Comparison of ENCODE assay signal across 9 mouse cellular contexts in the genomic region with DNA sequence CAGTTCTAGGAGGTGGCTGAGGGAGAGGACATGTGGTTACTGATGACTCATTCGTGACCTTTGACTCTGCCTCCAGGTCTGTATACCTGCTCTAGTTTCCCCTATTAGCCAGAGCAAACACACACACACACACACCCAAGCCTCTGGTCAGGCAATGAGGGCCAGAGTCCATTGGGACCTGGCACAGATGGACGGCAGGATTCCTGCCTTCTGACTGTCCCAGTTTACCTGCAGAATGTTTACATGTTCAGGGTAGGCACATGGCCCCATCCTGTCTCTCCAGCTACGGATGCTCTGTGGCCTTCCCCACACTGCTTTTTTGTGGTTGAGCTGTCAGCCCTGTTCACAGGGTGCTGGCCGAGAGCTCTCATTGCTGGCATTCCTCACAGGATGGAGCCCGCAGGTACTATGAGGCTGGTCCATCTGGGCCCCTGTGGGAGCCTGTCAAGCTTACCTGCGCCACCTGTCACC. TPM values are rescaled to one million over a fixed set of nuclear protein-coding genes. Genes with fewer than 3 reads are reported as not detected.
DNase-seq lines count a peak whose midpoint lies in the region; ATAC-seq and TF ChIP-seq lines count a peak whose summit lies in the region.
"Had no signal": no experiment of that assay in that cellular context is flagged by ENCODE, and none has a peak within 500 bp of the region (broad histone marks: within the 10 kb centered on the region; RNA-seq: fewer than 3 reads in every experiment).

No protein-coding gene starts in this region.

- H3K27ac ChIP-seq in forebrain, embryonic 10.5 days, result 0 out of 2 replicates have a peak overlapping the region, but pooled peaks have one; percentile 0
- no peak overlapping the region for H3K27ac ChIP-seq in forebrain, embryonic 15.5 days (replicated peaks)
- peak overlapping the region; percentile 59 for H3K27ac ChIP-seq in liver, adult 2 months (replicated peaks; ENCODE audit: insufficient read depth, low read depth, low read length)
- H3K27ac ChIP-seq: limb, embryonic 12.5 days had no signal

- H3K9me3 ChIP-seq in forebrain, embryonic 10.5 days, result no peaks in the 10 kb centered on the region
- H3K9me3 ChIP-seq in forebrain, embryonic 15.5 days, result no peaks in the 10 kb centered on the region
- H3K9me3 ChIP-seq: limb, embryonic 12.5 days had no signal

- no peak for TF ChIP-seq POLR2A in liver, adult 2 months (IDR thresholded peaks at IDR 0.05; ENCODE audit: extremely low read depth, insufficient read depth, low read length)

- 66% methylated on average over 6 of the region's 6 CpGs for WGBS in forebrain, embryonic 10.5 days
- WGBS in forebrain, embryonic 15.5 days, result 80% methylated on average over 6 of the region's 6 CpGs
- WGBS in liver, adult 2 months, result 29% methylated on average over 6 of the region's 6 CpGs

- H3K4me1 ChIP-seq in forebrain, embryonic 10.5 days, result peaks cover 55% of the 10 kb centered on the region
- H3K4me1 ChIP-seq in forebrain, embryonic 15.5 days, result peaks cover 21% of the 10 kb centered on the region
- H3K4me1 ChIP-seq in liver, adult 2 months (ENCODE audit: control insufficient read depth, insufficient read depth, low read length), result peaks cover 20% of the 10 kb centered on the region

- no peak overlapping the region for H3K4me3 ChIP-seq in forebrain, embryonic 10.5 days
- no peak overlapping the region for H3K4me3 ChIP-seq in forebrain, embryonic 15.5 days
- H3K4me3 ChIP-seq in liver, adult 2 months (ENCODE audit: insufficient read depth, low read depth, low read length), result no peak overlapping the region
- H3K4me3 ChIP-seq: limb, embryonic 12.5 days had no signal

- H3K9ac ChIP-seq in forebrain, embryonic 15.5 days (replicated peaks), result no peak overlapping the region
- no peak overlapping the region for H3K9ac ChIP-seq in liver, adult 2 months (ENCODE audit: low read depth, low read length)
- H3K9ac ChIP-seq: limb, embryonic 12.5 days had no signal

- no peak overlapping the region for H3K4me2 ChIP-seq in forebrain, embryonic 15.5 days (replicated peaks)
- H3K4me2 ChIP-seq: limb, embryonic 12.5 days had no signal

- no peak for DNase-seq in forebrain, embryonic 10.5 days (ENCODE audit: extremely low spot score, low spot score)
- DNase-seq in CD4-positive helper T cell, adult 2 months (ENCODE audit: low read depth, low spot score), result peak; percentile 70
- peak; percentile 89 to 93 for DNase-seq in cerebellum, postnatal 14 days
- DNase-seq in liver, adult 2 months (ENCODE audit: extremely low read depth, low read depth, low spot score), result peak; percentile 99
- no peak for DNase-seq in adrenal gland, adult 18-20 months (ENCODE audit: low spot score in 2 of 2)
- DNase-seq in left cerebral cortex, postnatal 10 days (ENCODE audit: extremely low spot score in 1 of 2, low spot score in 2 of 2), result no peak
- no peak for DNase-seq in left cerebral cortex, adult 11 months (ENCODE audit: low spot score)

- no peak for TF ChIP-seq CTCF in liver, adult 2 months (IDR thresholded peaks at IDR 0.05; ENCODE audit: low read depth, low read length)

- ATAC-seq in forebrain, embryonic 15.5 days (replicated peaks), result no peak

- peaks cover 6% of the 10 kb centered on the region; the same call in 1 of the 2 replicates for H3K79me2 ChIP-seq in liver, adult 2 months (ENCODE audit: control insufficient read depth, insufficient read depth, low read length)

- intact Hi-C loops in left cerebral cortex, postnatal 10 days (cut with DNase I), result no loop called here

- H3K27me3 ChIP-seq in forebrain, embryonic 10.5 days (ENCODE audit: poor library complexity, severe bottlenecking), result 0 out of 2 replicates have a peak, but pooled peaks cover 8% of the 10 kb centered on the region
- H3K27me3 ChIP-seq in forebrain, embryonic 15.5 days, result no peaks in the 10 kb centered on the region
- H3K27me3 ChIP-seq in liver, adult 2 months (ENCODE audit: control insufficient read depth, insufficient read depth, low read length), result no peaks in the 10 kb centered on the region
- H3K27me3 ChIP-seq: limb, embryonic 12.5 days had no signal

- peaks cover 13% of the 10 kb centered on the region for H3K36me3 ChIP-seq in forebrain, embryonic 10.5 days (replicated peaks)
- peaks cover under 1% of the 10 kb centered on the region; the same call in 1 of the 2 replicates for H3K36me3 ChIP-seq in forebrain, embryonic 15.5 days
- peaks cover 2% of the 10 kb centered on the region; the same call in 1 of the 2 replicates for H3K36me3 ChIP-seq in liver, adult 2 months (ENCODE audit: control insufficient read depth, insufficient read depth, low read length)

RNA-seq across cellular contexts. Expression of a gene that starts 2.0 kb away (rescaled TPM):
- 0.10 and 0.12 TPM in 2 replicates for polyA plus RNA-seq in forebrain, embryonic 10.5 days (2016; fragmentation: Nextera tagmentation; extraction: Ambion mirVana)
- polyA plus RNA-seq in forebrain, embryonic 15.5 days (2015; fragmentation: Nextera tagmentation; extraction: Ambion mirVana), result 0.29 and 0.32 TPM in 2 replicates
- total RNA-seq in liver, adult 2 months (2014; rRNA removed), result 0.18 and 0.34 TPM in 2 replicates
- polyA plus RNA-seq in liver, adult 2 months (2012; rRNA removed), result 0.49 and 0.64 TPM in 2 replicates
- total RNA-seq in adrenal gland, adult 18-20 months (2021), result not detected
- total RNA-seq in left cerebral cortex, postnatal 10 days (2021), result under 1 TPM; 0.28 to 0.65 TPM

RNA-seq across cellular contexts. Expression of a gene that starts 2.5 kb away (rescaled TPM):
- 22.7 and 25.3 TPM in 2 replicates for polyA plus RNA-seq in forebrain, embryonic 10.5 days (2016; fragmentation: Nextera tagmentation; extraction: Ambion mirVana)
- polyA plus RNA-seq in forebrain, embryonic 15.5 days (2015; fragmentation: Nextera tagmentation; extraction: Ambion mirVana), result 10.1 and 10.4 TPM in 2 replicates
- total RNA-seq in liver, adult 2 months (2014; rRNA removed), result 29.8 and 32.5 TPM in 2 replicates
- polyA plus RNA-seq in liver, adult 2 months (2012; rRNA removed), result 13.3 and 15.4 TPM in 2 replicates
- 10 to 100 TPM; 14.8 to 17.6 TPM for total RNA-seq in adrenal gland, adult 18-20 months (2021)
- total RNA-seq in left cerebral cortex, postnatal 10 days (2021), result 10 to 100 TPM in 1 of 2 experiments, 1 to 10 TPM in 1; 9.8 to 11.3 TPM

RNA-seq across cellular contexts. Expression of a gene that starts 17.9 kb away (rescaled TPM):
- 41.9 and 48.9 TPM in 2 replicates for polyA plus RNA-seq in forebrain, embryonic 10.5 days (2016; fragmentation: Nextera tagmentation; extraction: Ambion mirVana)
- polyA plus RNA-seq in forebrain, embryonic 15.5 days (2015; fragmentation: Nextera tagmentation; extraction: Ambion mirVana), result 106 and 112 TPM in 2 replicates
- total RNA-seq in liver, adult 2 months (2014; rRNA removed), result 7.0 and 10.4 TPM in 2 replicates
- polyA plus RNA-seq in liver, adult 2 months (2012; rRNA removed), result 13.4 and 16.1 TPM in 2 replicates
- 10 to 100 TPM; 66.9 to 90.4 TPM for total RNA-seq in adrenal gland, adult 18-20 months (2021)
- 10 to 100 TPM; 90.4 to 96.1 TPM for total RNA-seq in left cerebral cortex, postnatal 10 days (2021)

RNA-seq across cellular contexts. Expression of a gene that starts 28.4 kb away (rescaled TPM):
- polyA plus RNA-seq in forebrain, embryonic 10.5 days (2016; fragmentation: Nextera tagmentation; extraction: Ambion mirVana), result 24.5 and 25.8 TPM in 2 replicates
- polyA plus RNA-seq in forebrain, embryonic 15.5 days (2015; fragmentation: Nextera tagmentation; extraction: Ambion mirVana), result 10.5 and 10.7 TPM in 2 replicates
- 0.65 and 0.81 TPM in 2 replicates for total RNA-seq in liver, adult 2 months (2014; rRNA removed)
- 0.66 and 0.71 TPM in 2 replicates for polyA plus RNA-seq in liver, adult 2 months (2012; rRNA removed)
- 1 to 10 TPM; 8.2 to 9.0 TPM for total RNA-seq in adrenal gland, adult 18-20 months (2021)
- total RNA-seq in left cerebral cortex, postnatal 10 days (2021), result 10 to 100 TPM; 12.3 to 13.1 TPM

RNA-seq across cellular contexts. Expression of a gene that starts 59.3 kb away (rescaled TPM):
- 37.9 and 39.1 TPM in 2 replicates for polyA plus RNA-seq in forebrain, embryonic 10.5 days (2016; fragmentation: Nextera tagmentation; extraction: Ambion mirVana)
- 10.9 and 13.6 TPM in 2 replicates for polyA plus RNA-seq in forebrain, embryonic 15.5 days (2015; fragmentation: Nextera tagmentation; extraction: Ambion mirVana)
- total RNA-seq in liver, adult 2 months (2014; rRNA removed), result 0.18 and 0.60 TPM in 2 replicates
- polyA plus RNA-seq in liver, adult 2 months (2012; rRNA removed), result 0.30 and 0.43 TPM in 2 replicates
- total RNA-seq in adrenal gland, adult 18-20 months (2021), result 10 to 100 TPM; 17.4 to 21.4 TPM
- total RNA-seq in left cerebral cortex, postnatal 10 days (2021), result 1 to 10 TPM; 3.9 to 4.1 TPM

Comparison
In these comparisons a context has a peak if more than half of its experiments do, and no peak if none do; other contexts are left out.
1. DNase-seq: peak in CD4-positive helper T cell, adult 2 months (single experiment), cerebellum, postnatal 14 days (2 of 2) and liver, adult 2 months (single experiment); none in forebrain, embryonic 10.5 days (single experiment), adrenal gland, adult 18-20 months (0 of 2), left cerebral cortex, postnatal 10 days (0 of 2) and left cerebral cortex, adult 11 months (single experiment).